Mouse (Mus musculus) lung, adult 2 months (tissue): ENCODE results near the gene Itpa.

Experiments used
- CTCF ChIP-seq: fragments of 200-500 bp; IDR thresholded peaks from 2 replicates; pipeline ENCODE4 v1.5.1; 2011; ENCODE audit warnings: mild to moderate bottlenecking, low read length, control low read depth; ENCODE audit not compliant: insufficient read depth
- POLR2A ChIP-seq: fragments of 200-500 bp; IDR thresholded peaks from 2 replicates; pipeline ENCODE4 v1.6.1; 2011; ENCODE audit warnings: low read depth, mild to moderate bottlenecking, control low read depth, low read length, borderline replicate concordance; ENCODE audit errors: extremely low read depth

DNA sequence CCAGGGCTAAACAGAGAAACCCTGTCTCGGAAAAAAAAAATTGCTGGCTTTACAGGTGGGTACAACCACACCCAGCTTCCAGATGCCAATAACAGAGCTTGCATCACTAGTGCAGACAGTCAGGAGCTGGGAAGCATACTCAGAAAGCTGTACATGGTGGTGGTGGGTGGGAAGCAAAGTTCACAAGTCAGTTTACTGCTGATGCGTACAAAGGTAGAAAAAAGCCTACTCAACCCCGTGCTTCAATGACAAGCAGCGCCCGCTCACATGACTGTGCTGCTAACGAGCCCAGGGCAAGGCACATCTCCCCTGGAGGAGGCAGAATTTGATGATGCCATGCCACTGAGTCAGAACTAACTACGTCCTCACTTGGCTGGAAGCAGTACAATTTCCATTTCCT lies 48.4 kb upstream of the Itpa start:
- no peak for TF ChIP-seq CTCF
- no peak for TF ChIP-seq POLR2A
